Mouse (Mus musculus) cerebral cortex, adult 2 months (tissue): ENCODE measurements around the gene Tet2.

Experiments
- WGBS: fragments of 180-500 bp; shearing (Covaris S2); methylation state at CpG from one replicate; pipeline ENCODE4 v1.1.7; 2018; 5-methylcytosine and 5-hydroxymethylcytosine counted together

The Tet2 gene

DNA sequence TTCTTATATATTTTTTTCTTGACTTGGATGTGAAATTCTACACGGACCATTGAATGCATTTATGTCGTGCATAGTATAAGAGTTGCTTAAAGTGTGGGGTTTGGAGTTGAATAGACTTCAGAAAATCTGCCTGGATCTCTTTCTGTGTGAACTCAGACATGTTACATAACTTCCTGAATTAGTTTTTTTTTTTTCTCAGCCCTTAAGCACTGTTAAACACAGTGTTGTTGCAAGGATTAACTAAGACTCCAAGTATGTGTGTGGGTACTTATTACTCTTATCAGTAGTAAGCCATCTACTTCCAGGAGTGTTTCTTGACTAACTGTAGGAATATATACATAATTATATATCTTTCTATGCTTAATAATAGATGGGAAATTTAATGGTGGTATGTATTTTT, 3.7 kb upstream of the Tet2 start:
- WGBS, result 39% methylated on average over 2 of the region's 2 CpGs

- 43% methylated on average over 2 of the region's 2 CpGs for WGBS
These were observed 1.9 kb upstream of the Tet2 start for GRCm38 (mm10) chr3:133546790-133547189.

DNA sequence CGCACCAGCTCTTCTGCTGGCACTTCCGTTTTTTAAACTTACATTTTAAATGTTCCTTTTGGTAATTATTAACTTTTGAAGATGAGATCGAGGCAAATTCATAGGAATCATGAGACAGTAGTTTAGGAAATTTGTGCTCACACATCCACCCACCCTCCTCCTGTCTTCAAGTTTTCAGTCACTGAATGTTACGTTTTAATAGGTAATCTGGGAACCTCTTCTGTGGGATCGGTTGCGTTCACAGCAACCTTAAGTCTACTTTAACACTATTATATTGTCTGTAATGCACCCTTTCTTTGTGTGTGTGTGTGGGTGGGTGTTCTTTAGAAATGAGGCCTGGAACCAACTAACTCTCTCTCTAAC, 346 bp upstream of the Tet2 start:
- WGBS, result 24% methylated on average over 6 of the region's 6 CpGs

DNA sequence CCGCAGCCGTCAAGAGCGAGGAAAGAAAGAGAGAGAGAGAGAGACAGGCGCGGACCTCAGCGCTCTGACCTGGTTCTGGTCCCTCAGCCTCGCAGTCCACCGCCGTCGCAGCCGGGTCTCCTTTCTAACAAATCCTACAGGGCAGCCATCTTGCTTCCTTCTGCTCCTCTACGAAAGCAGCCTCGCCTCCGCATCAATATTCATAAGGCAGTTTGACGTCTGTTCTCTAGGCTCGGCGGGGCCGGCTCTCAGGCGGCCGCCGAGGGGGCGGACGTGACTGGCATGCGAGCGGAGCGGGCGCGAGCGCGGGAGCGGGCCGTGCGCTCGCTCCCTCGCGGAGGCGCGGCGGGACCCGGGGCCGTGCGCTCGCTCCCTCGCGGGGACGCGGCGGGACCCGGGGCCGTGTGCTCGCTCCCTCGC, 798 bp downstream of the Tet2 start:
- under 1% methylated on average over 52 of the region's 52 CpGs for WGBS

GRCm38 (mm10) chr3:133543101-133544020, 1.6 kb downstream of the Tet2 start:
- WGBS, result under 1% methylated on average over 21 of the region's 21 CpGs

DNA sequence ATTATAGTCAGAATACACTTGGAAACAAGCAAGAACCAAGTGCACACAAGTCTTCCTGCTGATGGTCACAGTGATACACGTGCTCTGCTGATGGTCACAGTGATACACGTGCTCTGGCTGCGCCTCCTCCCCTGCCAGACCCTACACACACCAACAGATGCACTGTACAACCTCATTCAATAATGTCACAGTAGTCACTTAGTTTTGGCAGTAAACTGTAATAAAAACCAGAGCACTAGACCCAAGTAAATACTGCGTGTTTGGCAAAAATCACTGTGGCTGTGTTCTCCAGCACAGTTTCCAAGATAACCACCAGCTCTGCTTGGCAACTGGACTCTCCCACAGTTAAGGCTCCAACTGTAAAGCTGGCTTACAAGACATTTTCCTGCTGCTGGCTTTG, 4.9 kb downstream of the Tet2 start:
- 37% methylated on average over 4 of the region's 4 CpGs for WGBS

DNA sequence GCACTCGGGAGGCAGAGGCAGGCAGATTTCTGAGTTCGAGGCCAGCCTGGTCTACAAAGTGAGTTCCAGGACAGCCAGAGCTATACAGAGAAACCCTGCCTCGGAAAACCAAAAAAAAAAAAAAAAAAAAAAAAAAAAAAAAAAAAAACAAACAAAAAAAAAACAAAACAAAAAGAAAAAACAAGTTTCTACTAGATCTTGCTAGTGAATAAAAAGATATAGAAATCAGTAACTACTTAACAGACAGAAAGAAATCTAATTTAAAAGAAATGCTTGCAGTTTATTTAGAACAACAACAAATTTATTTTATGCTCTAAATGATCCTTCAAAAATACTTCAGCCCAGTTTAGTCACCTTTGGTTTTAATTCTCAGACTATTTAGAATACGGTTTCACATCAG, 6.4 kb downstream of the Tet2 start:
- WGBS, result 95% methylated on average over 4 of the region's 4 CpGs

DNA sequence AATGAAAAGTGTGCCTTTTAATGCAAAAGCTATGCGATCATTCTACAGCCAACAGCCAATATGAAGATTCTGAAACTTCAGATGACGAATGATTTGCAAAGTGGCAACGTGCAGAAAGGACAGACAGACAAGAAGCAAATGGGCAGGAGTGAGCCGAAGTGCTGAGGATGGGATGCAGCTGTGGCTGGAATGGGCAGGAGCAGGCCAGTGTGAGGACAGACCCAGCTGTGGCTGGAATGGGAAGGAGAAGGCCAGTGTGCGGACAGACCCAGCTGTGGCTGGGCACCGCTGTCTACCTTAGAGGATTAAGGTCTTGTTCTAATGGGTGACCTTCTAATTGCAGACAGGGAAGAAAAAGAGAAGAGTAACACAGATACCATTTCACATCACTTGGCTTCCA, 9.3 kb downstream of the Tet2 start:
- WGBS, result 81% methylated on average over 6 of the region's 6 CpGs

DNA sequence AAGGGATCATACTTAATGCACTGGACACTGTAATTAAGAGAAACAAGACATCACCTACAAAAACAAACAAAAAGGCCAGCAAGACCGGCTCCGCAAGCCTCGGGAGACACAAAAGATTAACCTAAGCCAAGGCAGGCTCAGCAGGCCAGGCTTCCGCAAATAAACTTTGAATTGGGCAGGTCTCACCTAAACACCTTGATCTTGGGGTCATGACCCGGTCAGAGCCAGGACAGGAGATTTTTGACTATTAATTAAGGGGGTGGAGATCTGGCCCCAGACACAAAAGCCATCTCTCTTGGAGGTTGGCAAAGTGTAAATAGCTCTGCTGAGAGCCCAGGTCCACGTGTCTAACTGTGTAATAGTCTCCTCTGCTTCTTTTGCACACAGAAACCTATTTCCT, 10.9 kb downstream of the Tet2 start:
- WGBS, result 62% methylated on average over 6 of the region's 6 CpGs

- whole genome bisulfite sequencing, result 77% methylated on average over 11 of the region's 11 CpGs
These were observed 11.5 kb downstream of the Tet2 start for GRCm38 (mm10) chr3:133533272-133533995.

DNA sequence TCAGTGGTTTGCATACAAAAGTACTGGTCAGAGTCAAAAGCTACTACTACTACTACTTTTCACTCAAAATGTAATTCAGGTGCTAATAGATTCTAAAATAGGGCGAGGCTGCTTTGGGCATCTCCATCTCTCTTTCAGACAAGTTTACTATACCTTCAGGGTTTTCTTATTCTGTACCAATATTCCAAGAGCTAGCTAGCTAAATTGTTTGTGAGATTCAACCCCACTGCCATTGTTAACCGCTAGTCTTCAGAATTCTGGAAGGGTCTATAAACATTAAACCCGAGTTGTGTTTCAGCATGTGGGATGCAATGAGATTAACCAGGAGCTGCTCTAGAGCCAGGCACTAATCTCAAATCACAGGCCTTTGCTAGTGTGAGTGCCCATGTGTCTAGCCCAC, 12.1 kb downstream of the Tet2 start:
- 89% methylated on average over 3 of the region's 3 CpGs for WGBS

- 75% methylated on average over 6 of the region's 6 CpGs for WGBS
These were observed 12.7 kb downstream of the Tet2 start for GRCm38 (mm10) chr3:133532252-133532651.

GRCm38 (mm10) chr3:133531101-133531500, 13.8 kb downstream of the Tet2 start:
- WGBS, result 73% methylated on average over 2 of the region's 2 CpGs

DNA sequence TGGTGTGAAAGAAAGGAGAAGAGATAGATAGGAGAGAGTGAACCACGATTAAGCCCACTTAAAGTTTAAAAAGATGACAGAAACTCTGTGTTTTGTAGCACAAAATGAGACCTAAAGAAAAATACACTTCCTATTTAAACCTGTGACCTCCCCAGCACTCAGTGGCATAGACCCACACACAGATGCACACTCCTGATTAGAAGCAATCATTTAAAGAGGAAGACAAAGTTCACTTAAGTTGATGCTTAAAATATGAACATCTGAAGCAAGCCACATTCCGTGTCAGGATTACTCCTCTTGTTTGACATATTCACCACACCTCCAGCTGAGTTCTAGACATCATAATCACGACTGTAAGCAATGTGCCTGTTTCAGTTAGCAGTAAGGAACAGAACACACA, 14.3 kb downstream of the Tet2 start:
- 49% methylated on average over 3 of the region's 3 CpGs for WGBS

DNA sequence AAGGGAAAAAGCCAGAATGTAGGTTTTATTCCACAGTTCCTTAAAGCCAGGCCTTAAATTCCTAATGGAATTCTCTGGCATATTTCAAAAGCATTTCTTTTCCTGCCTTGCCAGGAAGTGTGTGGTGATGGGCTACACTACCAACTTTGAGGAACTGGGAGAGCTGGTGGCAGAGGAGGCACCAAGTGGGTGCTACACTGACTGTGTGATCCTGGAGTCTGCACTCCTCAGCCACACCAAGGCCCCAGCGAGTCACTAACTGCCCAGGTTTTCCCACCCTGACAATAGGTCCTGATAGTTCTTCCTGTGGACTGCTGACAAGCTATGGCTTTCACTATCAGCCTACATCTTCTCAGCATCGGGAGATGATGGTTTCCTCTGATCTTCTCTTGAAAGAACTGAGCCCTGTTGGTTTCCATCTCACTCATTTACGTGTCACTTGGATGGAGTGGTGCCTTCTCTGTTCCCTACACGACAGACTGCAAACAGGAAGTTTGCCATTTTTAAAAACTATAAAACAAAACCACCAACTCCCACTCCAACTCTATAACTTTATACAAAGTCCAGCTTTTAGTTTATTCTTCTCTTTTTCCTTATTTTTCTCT, 18.7 kb downstream of the Tet2 start:
- WGBS, result 65% methylated on average over 4 of the region's 4 CpGs

GRCm38 (mm10) chr3:133525578-133525977, 19.4 kb downstream of the Tet2 start:
- 63% methylated on average over 1 of the region's 1 CpGs for WGBS

DNA sequence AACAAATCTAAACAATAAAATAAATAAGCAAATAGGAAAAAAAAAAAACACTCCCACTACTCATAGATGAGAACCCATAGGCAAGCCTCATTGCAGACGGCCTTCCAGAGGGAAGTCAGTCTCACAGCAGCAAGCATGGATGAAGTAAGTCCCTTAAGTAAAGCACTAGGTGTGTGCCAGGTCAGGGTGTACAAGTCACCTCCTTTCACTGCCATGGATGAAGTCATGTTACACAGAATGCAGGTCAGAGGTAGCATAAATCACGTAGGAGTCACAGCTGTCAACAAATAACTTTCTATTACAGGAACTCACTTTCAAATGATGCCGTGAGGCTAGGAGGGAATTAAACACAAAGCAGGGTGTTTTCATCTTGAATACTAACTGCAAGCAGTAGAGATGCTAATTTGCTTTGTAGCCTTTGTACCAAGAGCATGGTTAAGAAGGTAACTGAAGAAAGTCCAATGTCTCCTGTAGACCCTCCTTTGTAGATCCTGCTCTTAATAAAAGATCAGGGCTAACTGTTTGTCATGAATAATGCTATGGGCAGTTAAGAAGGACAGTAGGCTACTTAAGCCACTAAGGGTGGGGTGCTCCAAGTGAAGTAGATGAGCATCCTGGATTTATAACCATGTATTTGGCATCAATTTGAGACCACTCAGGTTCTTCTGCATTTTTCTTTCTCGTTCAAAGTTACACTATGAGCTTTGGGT, 20.4 kb downstream of the Tet2 start:
- WGBS, result 77% methylated on average over 4 of the region's 4 CpGs

DNA sequence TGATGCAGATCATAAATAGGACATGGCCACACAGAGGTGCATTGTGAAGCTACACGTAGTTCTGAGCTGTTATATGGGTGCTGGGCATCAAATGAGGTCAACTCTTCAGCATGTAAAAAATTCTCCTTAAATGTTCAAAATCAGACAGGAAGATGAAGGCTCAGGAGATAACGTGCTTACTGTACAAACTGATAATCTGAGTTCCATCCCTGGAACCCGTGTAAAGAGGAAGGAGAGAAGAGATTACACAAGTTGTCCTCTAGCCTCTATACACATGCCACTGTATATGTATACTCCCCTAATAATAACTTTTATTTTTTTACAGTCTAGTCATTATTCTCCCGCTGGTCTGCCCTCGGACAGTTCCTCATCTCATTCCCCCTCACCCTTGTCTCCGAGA, 21.7 kb downstream of the Tet2 start:
- WGBS, result 77% methylated on average over 6 of the region's 6 CpGs

DNA sequence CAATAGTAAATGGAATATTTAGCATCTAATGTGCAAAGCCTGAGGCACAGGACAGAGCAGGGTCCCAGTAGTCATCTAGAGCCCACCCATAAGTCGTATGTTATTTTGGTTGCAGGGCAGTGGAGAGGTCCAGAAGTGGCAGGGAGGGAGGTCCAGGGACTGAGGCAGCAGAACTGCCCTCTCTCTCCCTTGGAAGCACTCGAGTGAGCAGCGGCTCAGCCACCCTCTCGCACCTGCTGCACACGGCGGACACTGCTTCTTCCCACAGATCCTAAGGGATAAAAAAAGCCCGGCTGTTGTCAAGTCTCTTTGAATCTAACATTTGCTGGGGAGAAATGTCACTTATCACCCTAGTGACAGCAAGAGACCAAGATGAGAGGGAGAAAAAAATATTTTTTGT, 22.6 kb downstream of the Tet2 start:
- WGBS, result 31% methylated on average over 7 of the region's 7 CpGs

DNA sequence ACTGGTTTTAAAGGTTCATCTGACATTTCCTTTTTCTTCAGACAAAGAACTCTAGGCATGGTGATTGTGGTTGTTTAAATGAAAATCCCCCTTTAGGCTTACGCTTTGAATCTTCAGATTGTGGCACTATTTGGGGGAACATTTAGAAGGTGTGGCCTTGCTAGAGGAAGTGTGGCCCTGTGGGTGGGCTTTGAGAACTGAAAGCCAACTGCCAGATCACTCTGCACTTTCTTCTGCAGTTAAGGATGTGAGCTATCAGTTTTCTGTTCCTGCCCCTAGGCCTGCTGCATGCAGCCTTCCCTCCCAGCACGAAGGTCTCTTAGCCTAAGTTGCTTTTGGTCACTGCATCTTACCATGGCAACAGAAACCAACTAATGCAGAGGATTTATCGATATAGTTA, 26.1 kb downstream of the Tet2 start:
- 86% methylated on average over 3 of the region's 3 CpGs for WGBS

GRCm38 (mm10) chr3:133518116-133518515, 26.8 kb downstream of the Tet2 start:
- 69% methylated on average over 6 of the region's 6 CpGs for WGBS

DNA sequence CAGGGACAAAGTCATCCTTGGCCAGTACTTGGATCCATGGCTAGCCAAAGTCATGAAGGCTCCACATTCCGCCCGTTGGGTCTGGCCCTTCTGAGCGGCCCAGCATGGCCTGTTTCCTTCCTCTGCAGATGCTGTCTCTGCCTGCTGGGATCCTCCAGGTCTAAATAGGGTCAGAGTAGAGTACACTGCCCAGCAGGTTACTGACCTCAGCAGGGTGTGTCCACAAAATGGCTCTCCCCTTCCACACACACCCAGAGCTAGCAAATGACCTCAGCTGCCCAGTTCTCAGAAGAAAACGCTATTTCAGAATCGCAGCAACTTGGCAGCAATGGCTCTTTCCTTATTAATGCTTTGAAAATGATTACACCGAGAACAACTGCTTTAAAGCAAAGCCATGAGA, 27.5 kb downstream of the Tet2 start:
- 69% methylated on average over 6 of the region's 6 CpGs for WGBS
